Mouse (Mus musculus): ENCODE results near the gene 4930523C07Rik.

Gene 4930523C07Rik

GRCm38 (mm10) chr1:160100996-160101395, 56.8 kb downstream of the 4930523C07Rik start:
- DNase-seq (ENCODE audit: extremely low spot score) = no peak

- no peak for DNase-seq (ENCODE audit: extremely low spot score)
Measured at GRCm38 (mm10) chr1:160105426-160105825, 61.2 kb downstream of the 4930523C07Rik start.

- no peak for DNase-seq (ENCODE audit: extremely low spot score)
Measured at GRCm38 (mm10) chr1:160108604-160109003, 64.4 kb downstream of the 4930523C07Rik start.

- no peak for DNase-seq (ENCODE audit: extremely low spot score)
Measured at GRCm38 (mm10) chr1:160123957-160124356, 79.8 kb downstream of the 4930523C07Rik start.

All from embryo, embryonic 9.5 days (tissue).